Mouse (Mus musculus) layer of hippocampus, postnatal 36 days (tissue): ENCODE results near the gene Fars2. TPM values are rescaled to one million over a fixed set of nuclear protein-coding genes. Genes with fewer than 3 reads are reported as not detected.
"Not testable (repeated sequence)": the region's sequence is repeated elsewhere in the genome, so short reads cannot be mapped to it uniquely, and the experiment has no call there.

Source experiments
- DNase-seq, 2 experiments: peaks; one replicate each; pipeline ENCODE4 v3.0.0; 2022
- total RNA-seq, 2 experiments: library from RNA; stranded (reverse); gene quantifications; 2 replicates each; pipeline ENCODE4 v1.2.3; 2021

Gene Fars2
- total RNA-seq, 2 experiments from 2014 or later, result 37.4 to 39.0 TPM

DNA sequence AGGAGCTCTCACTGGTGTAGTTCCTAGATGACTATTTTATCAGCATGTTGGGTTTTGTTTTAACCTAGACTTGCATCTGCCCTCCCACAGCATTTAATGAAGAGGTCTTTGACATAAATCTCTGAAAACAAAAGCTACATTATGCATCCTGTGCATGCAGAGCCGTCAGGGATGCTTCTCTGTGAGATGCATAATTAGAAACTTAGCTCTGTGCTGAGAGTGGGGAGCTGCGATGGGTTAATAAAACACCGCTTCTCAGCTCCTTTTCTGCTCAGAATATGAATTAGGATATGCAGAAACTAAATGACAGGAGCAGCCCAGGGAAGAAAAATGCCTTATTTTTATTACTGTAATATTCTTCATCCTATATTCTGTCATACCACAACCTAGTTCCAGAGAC is 251.6 kb downstream of the Fars2 start:
- DNase-seq, result no peak

- no peak for DNase-seq
Measured at GRCm38 (mm10) chr13:36369400-36369799, 252.2 kb downstream of the Fars2 start.

GRCm38 (mm10) chr13:36383236-36383635 is 266.0 kb downstream of the Fars2 start:
- DNase-seq, result no peak

DNA sequence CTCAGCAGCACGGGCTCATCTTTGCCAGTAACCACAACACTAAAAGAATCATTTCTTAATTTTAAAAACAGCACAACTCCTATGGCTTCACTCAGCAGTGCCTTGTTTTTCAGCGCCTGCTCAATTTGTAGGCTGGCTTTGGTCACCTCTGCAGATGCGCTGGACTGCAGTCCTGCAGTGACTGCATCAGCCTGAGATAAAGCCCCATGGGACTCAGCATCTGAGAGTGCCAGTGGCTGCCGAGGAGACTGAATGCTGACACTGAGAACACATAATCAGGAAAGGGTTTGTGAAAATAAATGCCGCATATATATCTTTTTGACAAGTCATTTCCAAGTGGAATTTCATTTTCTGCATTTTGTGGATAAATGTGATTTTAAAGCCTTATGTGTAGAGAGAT is 268.9 kb downstream of the Fars2 start:
- DNase-seq, result no peak

GRCm38 (mm10) chr13:36391936-36392335 is 274.7 kb downstream of the Fars2 start:
- DNase-seq, result no peak

DNA sequence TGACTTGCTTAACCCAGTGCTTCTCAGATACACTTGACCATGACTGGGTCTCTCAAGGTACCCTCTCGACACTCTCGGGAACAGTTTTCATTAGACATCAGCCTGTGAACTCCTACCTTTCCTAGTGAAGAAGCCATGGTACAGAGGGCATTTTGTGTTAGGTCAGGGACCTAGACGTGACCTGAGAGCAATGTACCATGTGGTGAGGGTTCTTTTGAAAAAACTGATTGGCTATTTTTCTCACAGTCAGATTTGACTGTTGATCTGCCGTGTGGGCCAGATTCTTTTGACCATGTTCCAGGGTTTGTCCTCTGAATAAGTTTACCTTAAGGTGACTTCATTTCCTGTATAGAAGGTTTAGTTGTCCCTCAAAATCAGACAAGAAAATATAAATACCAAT is 275.5 kb downstream of the Fars2 start:
- DNase-seq, result no peak

GRCm38 (mm10) chr13:36401011-36401410 is 283.8 kb downstream of the Fars2 start:
- no peak for DNase-seq

DNA sequence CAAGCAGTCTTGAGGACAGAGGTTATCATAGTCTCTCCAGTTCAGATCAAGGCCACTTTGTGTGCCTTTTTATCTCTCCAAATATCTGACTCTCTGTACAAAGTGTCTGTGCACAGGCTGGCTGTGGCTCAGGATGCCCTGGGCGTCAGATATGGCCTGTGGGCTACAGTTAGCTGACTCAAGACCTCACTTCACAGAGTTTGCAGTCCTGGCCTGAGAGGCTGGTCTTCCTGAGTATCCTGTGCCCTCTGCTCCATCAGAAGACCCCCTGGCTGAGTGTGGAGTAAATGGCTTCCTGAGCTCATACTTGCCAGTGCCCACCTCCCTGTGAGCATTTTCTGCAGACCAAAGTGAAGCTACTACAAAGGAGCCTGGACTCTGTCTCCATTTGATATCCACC is 296.1 kb downstream of the Fars2 start:
- no peak for DNase-seq

DNA sequence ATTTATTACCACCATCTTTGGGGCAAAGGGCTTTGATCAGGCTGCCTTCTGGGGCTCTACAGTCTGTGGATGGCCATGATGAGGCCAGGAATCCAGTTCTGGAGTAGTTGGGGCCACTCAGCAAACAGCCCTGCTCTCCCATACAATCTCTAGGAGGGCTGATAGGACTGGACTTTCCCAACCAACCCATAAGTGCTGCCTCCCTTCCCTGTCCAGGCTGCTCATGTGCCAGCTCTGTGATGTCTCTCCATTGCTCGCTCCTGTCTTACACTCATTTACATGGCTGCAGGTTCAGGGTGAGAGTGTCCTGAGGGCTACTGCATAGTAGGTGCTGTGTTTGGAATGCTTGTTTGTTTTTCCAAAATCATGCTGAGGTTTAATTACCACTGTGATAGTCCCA is 298.0 kb downstream of the Fars2 start:
- DNase-seq, result no peak

- no peak for DNase-seq
Measured at GRCm38 (mm10) chr13:36416546-36416945, 299.3 kb downstream of the Fars2 start.

DNA sequence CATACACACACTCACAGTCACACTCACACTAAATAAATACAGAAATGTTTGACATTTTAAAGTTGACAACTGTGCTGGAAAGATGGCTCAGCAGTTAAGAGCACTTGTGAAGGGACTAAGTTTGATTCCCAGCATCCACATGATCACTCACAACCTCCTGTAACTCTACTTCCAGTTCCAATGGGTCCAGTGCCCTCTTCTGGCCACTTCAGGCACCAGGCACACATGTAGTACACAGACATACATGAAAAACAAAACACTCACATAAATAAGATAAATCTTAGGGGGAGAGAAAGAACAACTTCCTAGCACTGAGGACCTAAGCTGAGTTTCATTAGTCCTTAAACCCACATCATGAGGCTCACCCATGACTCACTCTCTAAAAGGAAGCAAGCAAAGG is 302.1 kb downstream of the Fars2 start:
- DNase-seq, result no peak

DNA sequence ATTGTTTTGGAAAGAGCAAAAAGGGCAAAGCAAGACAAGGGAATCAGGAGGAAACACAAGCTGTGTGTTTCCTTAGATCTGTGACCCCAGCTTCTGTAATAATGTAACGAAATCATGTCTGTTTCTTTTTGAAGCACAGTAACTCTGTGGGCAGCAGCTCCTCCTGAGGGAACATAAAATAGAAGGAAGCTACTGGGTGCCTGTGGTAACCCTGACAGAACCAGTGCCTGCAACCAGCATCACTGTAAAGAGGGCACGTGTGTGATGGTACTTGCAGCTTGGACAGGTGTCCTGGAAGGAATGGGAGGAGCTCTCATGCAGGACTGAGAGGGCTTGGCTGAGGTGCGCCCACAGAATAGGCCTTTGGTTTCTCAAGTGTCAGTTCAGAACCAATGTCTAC is 305.2 kb downstream of the Fars2 start:
- no peak for DNase-seq

GRCm38 (mm10) chr13:36425824-36426705 is 308.9 kb downstream of the Fars2 start:
- DNase-seq, result not testable (repeated sequence)

- no peak for DNase-seq
Measured at GRCm38 (mm10) chr13:36429500-36430189, 312.4 kb downstream of the Fars2 start.

GRCm38 (mm10) chr13:36430420-36431114 is 313.4 kb downstream of the Fars2 start:
- DNase-seq, result no peak

GRCm38 (mm10) chr13:36431974-36432518 is 314.8 kb downstream of the Fars2 start:
- DNase-seq, result no peak

DNA sequence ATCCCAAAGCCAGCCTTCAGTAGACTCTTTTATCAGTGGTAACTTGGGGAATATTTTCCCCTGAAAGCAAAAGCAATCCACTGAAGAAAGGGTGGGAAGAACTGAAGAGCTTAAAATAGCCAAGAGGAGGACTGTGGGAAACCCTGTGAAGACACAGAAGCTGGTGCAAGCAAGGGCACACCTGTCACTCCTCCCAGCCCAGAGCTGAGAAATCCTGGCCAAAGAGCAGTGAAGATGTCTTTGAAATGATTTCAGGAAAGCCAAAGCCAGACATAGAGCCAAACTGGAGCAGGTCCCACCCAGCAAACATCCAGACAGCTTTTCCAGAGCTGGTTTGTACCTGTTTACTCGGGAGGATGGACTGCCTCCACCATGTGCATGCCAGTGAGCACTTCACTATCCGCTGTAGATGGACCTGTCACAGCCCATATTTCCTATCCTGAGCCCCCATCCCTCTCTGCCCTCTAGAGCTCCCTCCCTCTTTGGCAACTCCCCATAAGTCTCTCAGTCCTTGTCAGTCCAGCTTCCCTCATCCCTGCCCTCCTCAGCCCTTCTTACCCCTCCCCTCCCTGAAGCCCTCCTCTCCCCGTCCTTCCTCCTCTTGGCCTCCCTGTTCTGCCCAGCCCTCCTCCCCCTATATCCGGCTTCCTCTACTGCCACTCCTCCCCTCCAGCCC is 327.7 kb downstream of the Fars2 start:
- no peak for DNase-seq

DNA sequence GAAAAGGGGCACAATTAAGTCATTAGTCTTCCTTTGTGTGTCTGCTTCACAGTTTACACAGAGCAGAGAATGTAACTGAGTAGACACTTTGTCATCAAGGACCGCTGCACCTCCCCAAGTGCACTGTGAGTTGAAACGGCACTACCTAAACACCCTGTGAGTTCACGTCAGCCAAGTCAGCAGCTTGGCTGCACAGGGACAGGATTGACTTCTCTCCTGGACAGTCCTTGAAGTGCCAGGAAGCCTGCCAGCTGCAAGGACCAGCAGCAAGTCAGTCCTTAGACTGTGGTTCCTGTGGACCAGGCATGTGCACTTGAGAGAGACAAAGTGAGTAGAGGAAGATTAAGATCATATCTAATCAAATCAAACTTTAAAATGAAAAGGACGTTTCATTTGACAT is 330.7 kb downstream of the Fars2 start:
- no peak for DNase-seq

DNA sequence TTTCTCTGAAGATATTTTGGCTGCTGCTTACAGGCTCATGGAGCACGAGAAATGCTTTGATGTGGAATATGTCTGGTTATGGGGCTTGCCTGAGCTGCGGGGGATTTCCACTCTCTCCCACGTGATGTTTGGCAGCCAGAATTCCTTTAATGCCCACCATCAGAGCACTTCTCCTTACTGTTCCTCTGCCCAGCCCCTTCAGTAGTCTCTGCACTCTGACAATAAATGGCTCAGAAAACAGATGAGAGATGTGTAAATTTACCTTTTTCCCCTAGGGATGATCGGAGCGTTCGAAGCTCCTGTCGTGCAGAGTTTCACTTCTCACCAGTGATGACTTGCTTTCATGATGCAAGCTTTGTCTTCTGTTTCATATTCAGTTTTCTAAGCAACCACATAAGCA is 331.4 kb downstream of the Fars2 start:
- no peak for DNase-seq

DNA sequence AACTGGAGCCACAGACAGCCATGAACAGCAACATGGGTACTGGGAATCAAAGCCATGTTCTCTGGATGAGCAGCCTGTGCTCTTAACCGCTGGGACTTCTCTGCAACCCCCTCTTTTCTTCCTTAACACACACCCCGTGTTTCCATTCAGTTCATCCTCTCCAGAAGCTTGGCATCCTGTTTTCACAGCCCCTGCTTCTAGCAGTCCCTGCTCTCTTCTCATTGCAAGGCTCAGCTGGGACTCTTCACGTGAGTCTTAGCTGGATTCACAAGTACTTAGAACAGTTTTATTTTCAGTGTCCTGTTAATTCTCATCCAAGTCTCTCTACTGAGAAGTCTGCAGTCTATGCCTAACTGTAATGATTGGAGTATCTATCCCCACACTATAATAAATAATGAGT is 334.2 kb downstream of the Fars2 start:
- DNase-seq, result no peak

DNA sequence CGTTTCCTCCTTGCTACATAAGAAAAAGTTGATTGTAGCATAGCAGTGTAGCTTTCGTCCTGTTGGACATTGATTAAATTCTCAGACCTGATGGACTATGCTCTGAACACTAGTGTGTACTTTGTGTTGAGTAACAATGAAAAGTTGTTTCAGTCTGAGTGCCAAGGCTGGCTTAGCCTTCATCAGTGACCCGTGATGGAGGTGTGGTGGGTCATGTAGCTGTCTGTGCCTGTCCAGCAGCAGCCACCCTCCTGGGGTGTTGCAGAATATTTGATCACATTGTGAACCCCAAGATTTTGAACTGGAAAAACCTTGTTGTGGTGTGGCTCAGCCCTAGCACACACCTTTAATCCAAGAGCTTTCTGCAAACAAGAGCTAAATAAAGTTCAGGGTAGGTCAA is 343.3 kb downstream of the Fars2 start:
- no peak for DNase-seq

GRCm38 (mm10) chr13:36463669-36464068 is 346.5 kb downstream of the Fars2 start:
- no peak for DNase-seq
